Mouse (Mus musculus): ENCODE measurements around the gene Cldn9. TPM values are rescaled to one million over a fixed set of nuclear protein-coding genes. Genes with fewer than 3 reads are reported as not detected.

The Cldn9 gene
- polyA plus RNA-seq (2012; rRNA removed), result not detected in 2 replicates

- DNase-seq (ENCODE audit: low spot score), result no peak
These were observed at the start of gene Cldn9 for GRCm38 (mm10) chr17:23683856-23684672. Cldn9 (minus strand) TSS chr17:23684026.

- no peak for DNase-seq (ENCODE audit: low spot score)
These were observed 46.6 kb upstream of the Cldn9 start for GRCm38 (mm10) chr17:23730441-23730840.

- DNase-seq (ENCODE audit: low spot score), result no peak
These were observed 42.9 kb upstream of the Cldn9 start for GRCm38 (mm10) chr17:23726758-23727142.

GRCm38 (mm10) chr17:23725999-23726757 lies 42.4 kb upstream of the Cldn9 start, which contains the start of gene Pkmyt1:
Pkmyt1 (plus strand) TSS chr17:23726336.
- DNase-seq (ENCODE audit: low spot score), result peak; percentile 90

DNA sequence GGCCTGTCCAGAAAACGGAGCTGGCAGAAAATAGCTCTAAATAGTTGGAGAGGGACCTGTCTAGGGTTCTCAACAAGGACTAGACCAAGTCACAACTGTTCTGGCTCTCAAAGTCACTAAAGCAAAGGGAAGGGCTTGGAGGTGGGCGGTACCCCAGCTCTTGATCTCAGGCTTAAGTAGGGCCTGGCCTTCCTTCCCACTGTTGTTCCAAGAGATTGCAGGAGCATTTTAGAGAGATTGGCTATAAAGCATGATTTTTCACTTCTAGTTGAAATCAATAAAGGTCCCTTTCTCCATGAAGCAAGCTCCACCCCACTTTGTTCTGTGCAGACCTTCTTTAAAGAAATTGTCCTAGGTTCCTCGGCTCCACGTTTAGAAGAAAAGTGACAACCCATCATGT lies 41.7 kb upstream of the Cldn9 start:
- DNase-seq (ENCODE audit: low spot score), result no peak

DNA sequence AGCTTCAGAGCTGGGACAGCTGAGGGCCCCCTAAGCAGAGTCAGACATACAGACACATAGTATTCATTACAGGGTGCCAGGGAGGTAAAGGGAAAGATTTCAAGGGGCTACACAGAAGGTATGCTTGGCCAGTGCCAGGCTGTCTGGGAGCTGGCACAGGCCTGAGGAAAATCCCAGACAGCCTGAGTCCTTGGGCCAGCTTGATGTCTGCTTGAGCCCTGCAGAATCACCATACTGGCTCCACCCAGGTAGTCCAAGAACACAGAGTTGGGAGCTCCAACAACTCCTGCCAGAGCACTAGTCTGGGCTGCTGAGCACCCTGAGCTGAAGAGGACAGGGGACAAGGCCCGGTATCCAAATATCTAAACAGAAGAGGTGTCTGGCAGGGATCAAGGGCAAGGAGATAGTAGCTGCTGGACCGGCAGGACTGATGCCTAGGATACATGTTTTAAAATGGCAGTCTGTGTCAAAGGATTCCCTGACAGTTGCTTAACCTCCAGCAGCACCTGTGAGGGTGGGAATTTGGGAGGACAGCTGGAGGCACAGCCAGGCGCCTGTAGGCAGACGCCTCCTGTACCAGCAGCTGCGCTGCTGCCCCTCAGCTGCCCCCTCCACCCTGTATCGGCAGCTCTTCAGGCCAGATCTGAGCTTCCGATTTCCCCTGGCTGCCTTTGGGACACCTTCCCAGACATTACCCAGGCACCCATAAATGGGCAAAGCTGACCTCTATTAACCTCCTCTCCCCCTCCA lies 38.7 kb upstream of the Cldn9 start, which contains the start of gene 1520401A03Rik:
1520401A03Rik (minus strand) TSS at position 408 of the 750 bp plus-strand sequence.
- no peak for DNase-seq (ENCODE audit: low spot score)

GRCm38 (mm10) chr17:23721886-23722285 lies 38.1 kb upstream of the Cldn9 start:
- no peak for DNase-seq (ENCODE audit: low spot score)

- no peak for DNase-seq (ENCODE audit: low spot score)
These were observed 35.6 kb upstream of the Cldn9 start for GRCm38 (mm10) chr17:23719455-23719854.

- no peak for DNase-seq (ENCODE audit: low spot score)
These were observed 33.2 kb upstream of the Cldn9 start for GRCm38 (mm10) chr17:23717003-23717402.

DNA sequence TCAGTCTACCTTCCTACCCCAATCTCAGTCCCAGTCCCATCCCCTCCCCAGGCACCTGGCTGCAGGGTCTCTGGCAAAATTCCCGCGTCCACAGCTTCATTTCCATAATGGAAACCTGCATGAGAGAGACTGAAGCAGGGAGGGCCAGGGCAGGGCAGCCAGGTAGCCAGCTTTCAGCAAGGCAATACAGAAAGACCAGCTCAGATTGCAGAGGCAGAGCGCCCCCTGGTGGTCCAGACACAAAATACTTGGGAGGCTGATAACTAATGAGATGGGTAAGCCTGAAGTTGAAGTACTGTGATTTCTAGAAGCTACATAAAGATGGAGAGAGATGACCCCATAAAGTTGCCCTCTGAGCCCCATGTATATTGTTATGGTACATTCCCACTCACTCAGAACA lies 22.4 kb upstream of the Cldn9 start:
- peak; percentile 64 for DNase-seq (ENCODE audit: low spot score)

GRCm38 (mm10) chr17:23705525-23706104 lies 21.8 kb upstream of the Cldn9 start:
- DNase-seq (ENCODE audit: low spot score), result no peak

DNA sequence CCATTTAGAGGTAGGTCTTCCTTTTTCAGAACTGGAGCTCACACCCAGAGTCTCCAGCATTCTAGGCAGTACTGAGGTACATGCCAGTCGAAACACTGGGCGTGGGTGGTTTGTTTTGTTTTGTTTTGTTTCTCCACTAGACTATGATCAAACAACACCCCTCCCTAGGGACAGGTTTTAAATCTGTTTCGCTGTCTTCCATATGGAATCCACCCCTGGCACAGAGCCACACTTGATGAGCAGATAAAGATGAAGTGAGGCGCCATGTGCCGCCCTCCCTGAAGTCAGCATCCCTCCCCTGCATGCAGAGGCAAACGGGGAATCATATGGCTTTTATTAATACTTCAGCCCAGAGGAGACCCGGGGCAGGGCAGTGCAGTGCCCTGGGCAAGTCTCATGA lies 20.9 kb upstream of the Cldn9 start:
- DNase-seq (ENCODE audit: low spot score), result no peak

DNA sequence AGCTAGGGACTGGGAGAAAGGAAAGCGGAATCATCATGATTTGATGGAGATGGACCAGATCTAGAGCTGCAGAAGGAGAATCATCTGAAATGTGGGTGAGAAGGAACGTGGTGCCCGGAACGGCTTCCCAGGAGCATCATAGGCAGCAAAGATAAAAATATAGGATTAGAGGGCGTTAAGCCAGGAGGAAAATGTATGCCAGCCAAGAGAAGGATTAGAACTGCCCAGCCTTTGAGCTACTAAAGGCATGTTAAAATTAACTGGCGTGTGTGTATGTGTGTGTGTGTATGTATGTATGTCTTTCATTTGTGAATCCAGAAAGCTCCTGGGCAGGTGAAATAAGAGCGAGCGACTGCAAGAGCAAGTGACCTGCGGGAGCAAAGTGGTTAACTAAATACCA lies 19.5 kb upstream of the Cldn9 start:
- DNase-seq (ENCODE audit: low spot score), result no peak

DNA sequence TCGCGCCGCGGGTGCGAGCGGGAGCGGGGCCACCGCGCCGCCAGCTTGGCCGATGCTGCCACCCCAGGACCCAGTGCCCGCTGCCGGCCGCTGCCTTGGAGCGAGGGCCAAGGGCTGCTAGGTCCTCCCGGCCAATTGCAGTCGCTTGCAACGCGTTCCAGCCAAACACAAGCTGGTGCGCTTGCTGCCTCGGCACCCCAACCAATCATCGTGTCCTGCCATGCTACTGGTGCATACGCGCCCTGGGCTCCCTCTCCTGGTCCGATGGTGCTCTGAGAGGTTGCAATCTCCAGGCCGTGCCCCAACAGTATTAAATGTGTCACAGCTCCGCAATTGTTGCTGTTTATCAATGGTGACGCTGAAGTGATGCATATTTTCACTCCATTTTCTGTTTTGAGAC lies 16.3 kb upstream of the Cldn9 start:
- peak; percentile 73 for DNase-seq (ENCODE audit: low spot score)

GRCm38 (mm10) chr17:23699131-23700077 lies 15.6 kb upstream of the Cldn9 start:
- peak; percentile 51 for DNase-seq (ENCODE audit: low spot score)

DNA sequence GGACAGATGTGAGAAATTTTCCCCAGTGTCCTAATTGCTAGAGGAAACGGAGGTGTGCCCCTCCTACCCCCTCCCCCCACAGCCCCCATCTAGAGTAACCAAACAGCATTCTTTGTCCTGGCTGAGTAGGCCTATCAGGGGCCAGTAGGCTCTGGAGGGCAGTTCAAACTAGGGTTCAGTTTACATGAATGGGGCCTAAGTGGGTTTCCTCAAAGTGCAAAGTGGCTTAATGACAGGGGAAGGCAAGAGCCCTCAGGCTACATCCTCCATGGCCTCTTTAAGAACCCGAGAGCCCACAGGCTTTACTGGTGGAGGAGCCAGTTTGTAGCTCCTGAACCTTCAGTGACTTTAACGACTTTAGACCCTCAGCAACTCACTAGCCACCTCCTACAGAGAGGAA lies 12.0 kb upstream of the Cldn9 start:
- DNase-seq (ENCODE audit: low spot score), result no peak

DNA sequence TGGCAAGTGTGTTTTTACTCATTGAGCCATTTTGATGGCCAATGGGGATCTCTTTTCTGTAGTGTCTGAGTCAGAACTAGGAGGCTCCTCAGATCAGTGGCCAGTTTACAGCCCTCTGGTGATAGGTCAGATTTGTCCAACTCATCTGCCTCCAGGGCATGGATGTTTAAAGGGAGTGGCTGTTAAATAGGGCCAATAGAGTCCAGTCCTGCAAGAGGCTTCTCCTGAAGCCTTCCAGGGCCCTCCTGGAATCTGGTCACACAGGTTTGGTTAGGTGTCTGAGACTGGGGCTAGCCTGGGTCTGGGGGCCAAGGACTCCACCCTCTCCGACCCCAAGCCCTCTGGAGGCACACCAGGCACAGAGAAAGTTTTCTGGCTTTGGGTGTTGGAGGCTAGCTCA lies 10.7 kb upstream of the Cldn9 start:
- DNase-seq (ENCODE audit: low spot score), result no peak

GRCm38 (mm10) chr17:23683226-23683625 lies 600 bp downstream of the Cldn9 start:
- no peak for DNase-seq (ENCODE audit: low spot score)

DNA sequence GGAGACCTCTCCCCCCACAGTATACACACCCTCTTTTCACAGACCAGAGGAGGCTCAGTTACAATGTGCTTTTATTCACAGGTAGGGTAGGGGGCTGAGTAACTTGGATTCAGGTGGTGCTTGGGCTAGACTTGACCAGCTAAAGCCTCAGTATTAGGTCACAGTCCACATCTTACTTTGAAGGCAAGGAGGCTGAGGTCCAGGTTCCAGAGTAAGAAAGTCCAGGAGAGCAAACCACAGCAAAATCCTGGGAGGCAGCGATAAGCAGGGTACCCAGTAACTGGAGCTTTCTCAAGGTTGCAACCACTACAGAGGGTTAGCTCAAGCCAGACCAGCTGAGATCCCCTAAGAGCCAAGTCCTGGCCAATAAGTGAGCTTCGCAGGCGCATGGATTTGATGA lies 1.3 kb downstream of the Cldn9 start:
- DNase-seq (ENCODE audit: low spot score), result no peak

DNA sequence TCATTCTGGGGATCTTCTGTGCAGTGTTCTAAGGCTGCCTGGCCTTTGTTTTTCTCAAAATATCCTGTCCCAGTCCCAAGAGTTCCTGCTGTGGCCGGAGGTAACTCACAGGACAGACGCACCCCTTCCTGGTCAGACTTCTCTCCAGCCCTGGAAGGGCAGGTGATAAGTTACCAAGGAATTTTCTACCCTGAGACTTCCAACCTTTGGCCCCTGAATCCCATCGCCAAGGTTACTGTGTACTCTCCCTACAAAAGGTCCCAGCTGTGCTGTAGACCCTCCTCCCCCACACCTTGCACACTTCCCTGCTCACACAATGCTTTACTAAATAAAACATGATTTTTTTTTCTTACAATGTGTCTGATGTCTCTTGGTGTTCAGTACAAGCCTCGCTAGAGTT lies 1.7 kb downstream of the Cldn9 start:
- DNase-seq (ENCODE audit: low spot score), result no peak

- no peak for DNase-seq (ENCODE audit: low spot score)
These were observed 2.7 kb downstream of the Cldn9 start for GRCm38 (mm10) chr17:23681086-23681485.
